Mouse (Mus musculus): Measurements from ENCODE around the gene Ubac2. TPM values are rescaled to one million over a fixed set of nuclear protein-coding genes. Genes with fewer than 3 reads are reported as not detected.

The Ubac2 gene
- total and polyA plus RNA-seq, 3 experiments, result 32.8 to 40.1 (median 35.5) TPM

- dilution Hi-C loops (cut with MboI; ENCODE audit: extremely low pct_ligation_motif_present, extremely low pct_unique_long_range_greater_than_20kb, low sequenced_read_pairs), result no loop called here
- peak; percentile 35 for DNase-seq (ENCODE audit: extremely low read depth)
- Histone ChIP-seq H3K9ac (ENCODE audit: insufficient read depth, low read depth) (no peak overlapping the region), H3K79me2 (replicated peaks; ENCODE audit: control insufficient read depth, extremely low read depth, insufficient read depth, poor library complexity, severe bottlenecking) (no peaks in the 10 kb centered on the region), H3K36me3 (replicated peaks in 1 of 2; ENCODE audit: control insufficient read depth in 1 of 2, insufficient read depth in 1 of 2, low read length in 1 of 2) (peaks cover 6 to 36% of the 10 kb centered on the region in 2 experiments), H3K4me3 (replicated peaks in 1 of 3; ENCODE audit: low read depth in 2 of 3, low read length in 2 of 3, poor library complexity in 1 of 3) (no peak overlapping the region), H3K4me2 (ENCODE audit: insufficient read depth, low read depth, poor library complexity, severe bottlenecking) (no peak overlapping the region), H3K27me3 (replicated peaks) (no peaks in the 10 kb centered on the region), H3K27ac (ENCODE audit: insufficient read depth, low read depth) (no peak overlapping the region), H3K4me1 (ENCODE audit: control insufficient read depth in 1 of 2, insufficient read depth in 2 of 2) (peaks cover 23 to 70% of the 10 kb centered on the region in 2 experiments), H3K9me3 (replicated peaks; ENCODE audit: low read length) (no peaks in the 10 kb centered on the region)
- in situ Hi-C loops (cut with MboI; ENCODE audit: low pct_ligation_motif_present, low pct_unique_long_range_greater_than_20kb, low sequenced_read_pairs), result no loop called here
- TF ChIP-seq RCOR1 (conservative IDR thresholded peaks at IDR 0.05; ENCODE audit: low read depth, low read length), result no peak
- TF ChIP-seq RAD21 (IDR thresholded peaks at IDR 0.05; ENCODE audit: low read depth, low read length), result peak; percentile 7
- peak in 1 of 2 experiments; percentile 7; a peak in 2 of 4 replicates for TF ChIP-seq CTCF (conservative IDR thresholded peaks at IDR 0.05 in 1 of 2, IDR thresholded peaks at IDR 0.05 in 1 of 2; ENCODE audit: low read depth in 2 of 2, low read length in 2 of 2)
- TF ChIP-seq SMC3 (IDR thresholded peaks at IDR 0.05; ENCODE audit: low read depth, low read length), result peak; percentile 5; the same call in 1 of the 2 replicates
- TF ChIP-seq BHLHE40 (IDR thresholded peaks at IDR 0.05; ENCODE audit: low read depth, low read length), result peak; percentile 48; the same call in 1 of the 2 replicates
- no peak for TF ChIP-seq POLR2AphosphoS2 (IDR thresholded peaks at IDR 0.05; ENCODE audit: low read depth, low read length)
These were observed 51.0 kb downstream of the Ubac2 start for GRCm38 (mm10) chr14:121929243-121929951.

DNA sequence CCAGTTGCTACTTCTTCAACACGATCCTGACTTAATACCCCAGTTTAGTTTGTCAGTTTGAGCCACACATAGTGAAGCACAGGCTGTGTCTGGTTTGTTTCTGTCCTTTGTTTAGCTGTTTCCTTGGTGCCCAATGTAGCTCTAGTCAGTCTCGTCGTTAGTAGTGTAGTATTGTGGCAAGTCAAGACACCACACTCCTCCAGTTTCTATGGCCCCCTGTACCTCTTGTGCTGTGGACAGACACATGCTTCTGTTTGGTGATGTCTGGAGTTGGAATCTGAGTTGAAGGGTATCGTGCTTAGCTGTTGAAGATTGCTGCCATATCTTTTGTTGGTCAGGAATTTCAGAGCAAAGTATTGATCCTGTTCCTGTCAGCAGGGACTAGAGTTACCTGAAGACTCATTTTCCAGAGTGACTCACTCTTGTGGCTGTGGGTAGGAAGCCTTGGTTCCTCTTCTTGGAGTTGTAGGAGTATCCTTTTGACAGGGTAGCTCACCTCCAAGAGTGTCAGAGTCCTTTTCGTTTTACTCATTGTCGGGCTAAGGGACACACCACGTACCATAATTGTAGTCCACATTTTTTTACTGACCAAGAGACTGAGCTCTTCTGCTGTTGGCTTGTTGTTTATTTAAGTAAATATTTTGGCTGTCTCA lies 52.4 kb downstream of the Ubac2 start:
- H3K27me3 ChIP-seq (replicated peaks), result no peaks in the 10 kb centered on the region
- TF ChIP-seq BHLHE40 (IDR thresholded peaks at IDR 0.05; ENCODE audit: low read depth, low read length) (0 out of 2 replicates have a peak, but pooled peaks have one; percentile 13), NRF1 (IDR thresholded peaks at IDR 0.05; ENCODE audit: low read depth, low read length) (no peak), CTCF (conservative IDR thresholded peaks at IDR 0.05 in 1 of 2, IDR thresholded peaks at IDR 0.05 in 1 of 2; ENCODE audit: low read depth in 2 of 2, low read length in 2 of 2) (no peak), IRF4 (IDR thresholded peaks at IDR 0.05; ENCODE audit: low read depth, low read length) (peak; percentile 82), EP300 (IDR thresholded peaks at IDR 0.05; ENCODE audit: low read length) (peak; percentile 91), TCF12 (IDR thresholded peaks at IDR 0.05; ENCODE audit: low read depth, low read length) (0 out of 2 replicates have a peak, but pooled peaks have one; percentile 38), KAT2A (IDR thresholded peaks at IDR 0.05; ENCODE audit: insufficient replicate concordance, low read length) (no peak), MAX (IDR thresholded peaks at IDR 0.05; ENCODE audit: low read length) (0 out of 2 replicates have a peak, but pooled peaks have one; percentile 17), RAD21 (IDR thresholded peaks at IDR 0.05; ENCODE audit: low read depth, low read length) (no peak), JUN (IDR thresholded peaks at IDR 0.05; ENCODE audit: insufficient read depth, low read depth, low read length) (peak; percentile 65; the same call in 1 of the 2 replicates), USF1 (IDR thresholded peaks at IDR 0.05; ENCODE audit: low read depth, low read length) (no peak), ELF1 (IDR thresholded peaks at IDR 0.05; ENCODE audit: low read depth, low read length) (no peak), CHD2 (IDR thresholded peaks at IDR 0.05; ENCODE audit: low read length) (peak; percentile 46; the same call in 1 of the 2 replicates), ZNF384 (IDR thresholded peaks at IDR 0.05; ENCODE audit: low read depth, low read length) (peak; percentile 21; the same call in 1 of the 2 replicates), ETS1 (conservative IDR thresholded peaks at IDR 0.05; ENCODE audit: low read depth, low read length) (peak; percentile 44; the same call in 1 of the 2 replicates), JUND (conservative IDR thresholded peaks at IDR 0.05; ENCODE audit: low read depth, low read length) (peak; percentile 77), TBP (conservative IDR thresholded peaks at IDR 0.05; ENCODE audit: low read depth, low read length) (no peak), PAX5 (IDR thresholded peaks at IDR 0.05; ENCODE audit: low read length) (no peak)
- DNase-seq (ENCODE audit: extremely low read depth), result peak; percentile 75
- peaks cover 23 to 78% of the 10 kb centered on the region in 2 experiments for H3K4me1 ChIP-seq (ENCODE audit: control insufficient read depth in 1 of 2, insufficient read depth in 2 of 2)
- in situ Hi-C loops (cut with MboI; ENCODE audit: low pct_ligation_motif_present, low pct_unique_long_range_greater_than_20kb, low sequenced_read_pairs), result loop anchor here (5.0 kb wide), 2 partner anchors 36 to 131 kb away; partner anchors contain the start of gene Gpr183
- H3K9ac ChIP-seq (ENCODE audit: insufficient read depth, low read depth), result no peak overlapping the region; the same call in 1 of the 2 replicates
- H3K36me3 ChIP-seq (replicated peaks in 1 of 2; ENCODE audit: control insufficient read depth in 1 of 2, insufficient read depth in 1 of 2, low read length in 1 of 2), result peaks cover 6 to 38% of the 10 kb centered on the region in 2 experiments
- H3K4me3 ChIP-seq (replicated peaks in 1 of 3; ENCODE audit: low read depth in 2 of 3, low read length in 2 of 3, poor library complexity in 1 of 3), result no peak overlapping the region
- peak overlapping the region; percentile 82 for H3K27ac ChIP-seq (ENCODE audit: insufficient read depth, low read depth)
- no peaks in the 10 kb centered on the region for H3K79me2 ChIP-seq (replicated peaks; ENCODE audit: control insufficient read depth, extremely low read depth, insufficient read depth, poor library complexity, severe bottlenecking)
- peak overlapping the region; percentile 63 for H3K4me2 ChIP-seq (ENCODE audit: insufficient read depth, low read depth, poor library complexity, severe bottlenecking)
- dilution Hi-C loops (cut with MboI; ENCODE audit: extremely low pct_ligation_motif_present, extremely low pct_unique_long_range_greater_than_20kb, low sequenced_read_pairs), result no loop called here
- H3K9me3 ChIP-seq (replicated peaks; ENCODE audit: low read length), result peaks cover 9% of the 10 kb centered on the region

Measured in CH12.LX (cell line).